Mouse (Mus musculus) subcutaneous adipose tissue, adult 2 months (tissue): ENCODE measurements around the gene Vegfa. TPM values are rescaled to one million over a fixed set of nuclear protein-coding genes. Genes with fewer than 3 reads are reported as not detected.

Experiments used
- polyA plus RNA-seq: library from polyadenylated mRNA; depleted of rRNA; stranded (reverse); fragments of >200 nt; gene quantifications from 2 replicates; pipeline ENCODE4 v1.2.3, GENCODE M21; 2012; ENCODE audit warnings: low replicate concordance; rRNA removed

Gene Vegfa
- 465 and 557 TPM in 2 replicates for polyA plus RNA-seq

GRCm38 (mm10) chr17:46032257-46032991 is at the start of gene Vegfa:
Vegfa (minus strand) TSS chr17:46032369.

Other genes starting within 250 kb of the Vegfa start
- gene Mrps18a, start 78.6 kb upstream of the Vegfa start, polyA plus RNA-seq, result 56.6 and 77.0 TPM in 2 replicates
- gene Rsph9, start 111.8 kb upstream of the Vegfa start, polyA plus RNA-seq, result 1.9 and 14.8 TPM in 2 replicates
- 16.3 and 22.5 TPM in 2 replicates for gene Mad2l1bp, start 121.2 kb upstream of the Vegfa start, polyA plus RNA-seq
- gene Gtpbp2, start 128.7 kb upstream of the Vegfa start, polyA plus RNA-seq, result 151 and 169 TPM in 2 replicates
- gene Polh, start 170.3 kb upstream of the Vegfa start, polyA plus RNA-seq, result 6.2 and 10.8 TPM in 2 replicates
- gene Xpo5, start 170.4 kb upstream of the Vegfa start, polyA plus RNA-seq, result 18.1 and 38.0 TPM in 2 replicates
- 42.8 and 84.4 TPM in 2 replicates for gene Polr1c, start 215.7 kb upstream of the Vegfa start, polyA plus RNA-seq
- 197 and 229 TPM in 2 replicates for gene Yipf3, start 215.7 kb upstream of the Vegfa start, polyA plus RNA-seq
- 0.96 and 5.5 TPM in 2 replicates for gene Lrrc73, start 221.2 kb upstream of the Vegfa start, polyA plus RNA-seq